Mouse (Mus musculus) midbrain, embryonic 13.5 days (tissue): ENCODE measurements around the gene Csad. TPM values are rescaled to one million over a fixed set of nuclear protein-coding genes. Genes with fewer than 3 reads are reported as not detected.
"Not testable (repeated sequence)": the region's sequence is repeated elsewhere in the genome, so short reads cannot be mapped to it uniquely, and the experiment has no call there.

Source experiments
- ATAC-seq: fragments of 200-750 bp; cut with Nextera tagmentation; 2 replicates; pipeline ENCODE4 v1.8.0; 2017; ENCODE audit warnings: mild to moderate bottlenecking, moderate TSS enrichment, moderate library complexity
- H3K27ac ChIP-seq: fragments of 300-500 bp; sonication (generic); 2 replicates; pipeline ENCODE4 v1.5.1; 2015; ENCODE audit warnings: inconsistent platforms, mild to moderate bottlenecking, moderate library complexity
- H3K27me3 ChIP-seq: fragments of 300-500 bp; sonication (generic); 2 replicates; pipeline ENCODE4 v1.6.1; 2015; ENCODE audit warnings: mild to moderate bottlenecking, inconsistent platforms
- H3K36me3 ChIP-seq: fragments of 300-500 bp; sonication (generic); 2 replicates; pipeline ENCODE4 v1.6.1; 2015; ENCODE audit warnings: mild to moderate bottlenecking, inconsistent platforms
- H3K4me1 ChIP-seq: fragments of 300-500 bp; sonication (generic); replicated peaks from 2 replicates; pipeline ENCODE4 v1.6.1; 2015; ENCODE audit warnings: inconsistent platforms
- H3K4me2 ChIP-seq: fragments of 300-500 bp; sonication (generic); replicated peaks from 2 replicates; pipeline ENCODE4 v1.6.1; 2015; ENCODE audit warnings: moderate library complexity, mild to moderate bottlenecking, inconsistent platforms
- H3K4me3 ChIP-seq: fragments of 300-500 bp; sonication (generic); replicated peaks from 2 replicates; pipeline ENCODE4 v1.5.1; 2015; ENCODE audit warnings: mild to moderate bottlenecking, inconsistent platforms
- H3K9ac ChIP-seq: fragments of 300-500 bp; sonication (generic); replicated peaks from 2 replicates; pipeline ENCODE4 v1.6.1; 2015; ENCODE audit warnings: mild to moderate bottlenecking, inconsistent platforms
- H3K9me3 ChIP-seq: fragments of 300-500 bp; sonication (generic); 2 replicates; pipeline ENCODE4 v1.6.1; 2016; ENCODE audit warnings: mild to moderate bottlenecking, inconsistent platforms
- WGBS: fragments of 180-500 bp; shearing (Covaris S2); methylation state at CpG from one replicate; pipeline ENCODE4 v1.1.7; 2015; 5-methylcytosine and 5-hydroxymethylcytosine counted together
- polyA plus RNA-seq: library from polyadenylated mRNA; unstranded; fragments of >200 nt; fragmentation: Nextera tagmentation; extraction: Ambion mirVana; gene quantifications from 2 replicates; pipeline ENCODE4 v1.2.1, GENCODE M21; 2015

Csad gene
- polyA plus RNA-seq, 1 experiment from 2014 or later = 37.9 TPM

GRCm38 (mm10) chr15:102169064-102169463 lies 35.5 kb downstream of the Csad start:
- Histone ChIP-seq H3K9ac (no peak overlapping the region), H3K27ac (no peak overlapping the region), H3K9me3 (no peaks in the 10 kb centered on the region), H3K4me1 (no peaks in the 10 kb centered on the region), H3K36me3 (no peaks in the 10 kb centered on the region), H3K4me2 (no peak overlapping the region), H3K4me3 (no peak overlapping the region), H3K27me3 (no peaks in the 10 kb centered on the region)
- 69% methylated on average over 2 of the region's 2 CpGs for WGBS
- ATAC-seq = no peak

DNA sequence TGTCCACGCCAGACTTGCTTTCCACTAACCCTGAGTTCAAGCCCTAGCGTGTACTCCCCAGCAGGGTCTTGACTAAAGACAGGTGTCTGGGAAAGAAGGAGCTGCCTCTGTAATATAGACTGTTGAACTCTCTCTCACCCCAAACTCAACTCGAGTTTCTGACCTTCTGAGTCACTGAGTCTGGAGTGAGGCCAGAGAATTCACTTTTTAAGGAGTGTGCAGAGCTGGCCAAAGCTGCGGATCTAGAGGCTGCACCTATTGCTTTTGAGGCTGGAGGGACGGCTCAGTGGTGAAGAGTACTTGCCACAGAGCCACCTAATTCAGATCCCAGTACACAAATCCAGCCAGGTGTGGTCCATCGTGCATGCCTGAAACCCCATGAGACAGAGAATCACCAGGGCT lies 36.9 kb downstream of the Csad start:
- Histone ChIP-seq H3K4me2 (no peak overlapping the region), H3K27me3 (no peaks in the 10 kb centered on the region), H3K9ac (no peak overlapping the region), H3K4me3 (no peak overlapping the region), H3K36me3 (no peaks in the 10 kb centered on the region), H3K4me1 (no peaks in the 10 kb centered on the region), H3K9me3 (no peaks in the 10 kb centered on the region), H3K27ac (no peak overlapping the region)
- no peak for ATAC-seq
- 80% methylated on average over 6 of the region's 6 CpGs for WGBS

GRCm38 (mm10) chr15:102165468-102166100 lies 38.9 kb downstream of the Csad start:
- Histone ChIP-seq H3K27me3 (no peaks in the 10 kb centered on the region), H3K4me2 (no peak overlapping the region), H3K4me1 (no peaks in the 10 kb centered on the region), H3K27ac (no peak overlapping the region), H3K4me3 (no peak overlapping the region), H3K36me3 (no peaks in the 10 kb centered on the region), H3K9me3 (no peaks in the 10 kb centered on the region; the same call in 1 of the 2 replicates), H3K9ac (no peak overlapping the region)
- ATAC-seq = no peak
- WGBS = 53% methylated on average over 6 of the region's 6 CpGs

DNA sequence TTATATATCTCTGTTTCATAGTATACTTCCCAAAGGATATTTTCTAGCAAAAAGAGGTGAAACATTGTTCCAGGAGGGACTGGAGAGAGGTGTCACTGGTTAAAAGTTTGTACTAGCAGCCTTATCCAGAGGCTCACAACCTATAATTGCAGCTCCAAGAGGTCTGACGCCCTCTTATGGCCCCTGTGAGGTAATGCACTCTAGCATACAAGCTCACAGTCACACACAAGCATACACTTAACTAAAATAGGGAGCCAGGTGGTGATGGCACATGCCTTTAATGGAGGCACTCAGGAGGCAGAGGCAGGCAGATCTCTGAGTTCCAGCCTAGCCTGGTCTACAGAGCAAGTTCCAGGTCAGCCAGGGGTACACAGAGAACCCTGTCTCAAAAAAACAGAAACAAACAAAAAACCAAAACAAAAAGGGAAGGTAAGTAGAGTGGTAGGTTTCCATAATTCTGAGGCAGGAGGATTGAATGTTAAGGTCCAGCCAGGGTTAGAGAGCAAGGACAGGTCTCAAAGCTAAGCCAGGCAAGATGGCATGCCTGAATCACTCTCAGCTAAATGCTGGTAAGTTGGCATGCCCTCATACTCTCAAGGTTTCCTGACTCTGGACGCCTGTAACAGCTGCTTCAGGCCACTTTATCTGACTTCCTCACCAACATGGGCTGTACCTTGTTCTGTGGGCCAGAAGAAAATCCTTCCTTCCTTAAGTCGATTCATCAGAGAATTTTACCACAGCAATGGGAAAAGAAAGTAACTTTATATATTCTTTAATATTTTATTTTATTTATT lies 40.4 kb downstream of the Csad start:
- ATAC-seq = no peak
- 68% methylated on average over 3 of the region's 3 CpGs for WGBS
- no peak overlapping the region for H3K4me3 ChIP-seq
- no peak overlapping the region for H3K27ac ChIP-seq
- no peak overlapping the region for H3K4me2 ChIP-seq
- H3K27me3 ChIP-seq = no peaks in the 10 kb centered on the region
- H3K9me3 ChIP-seq = no peaks in the 10 kb centered on the region; the same call in 1 of the 2 replicates
- H3K4me1 ChIP-seq = no peaks in the 10 kb centered on the region
- H3K9ac ChIP-seq = no peak overlapping the region
- H3K36me3 ChIP-seq = no peaks in the 10 kb centered on the region

DNA sequence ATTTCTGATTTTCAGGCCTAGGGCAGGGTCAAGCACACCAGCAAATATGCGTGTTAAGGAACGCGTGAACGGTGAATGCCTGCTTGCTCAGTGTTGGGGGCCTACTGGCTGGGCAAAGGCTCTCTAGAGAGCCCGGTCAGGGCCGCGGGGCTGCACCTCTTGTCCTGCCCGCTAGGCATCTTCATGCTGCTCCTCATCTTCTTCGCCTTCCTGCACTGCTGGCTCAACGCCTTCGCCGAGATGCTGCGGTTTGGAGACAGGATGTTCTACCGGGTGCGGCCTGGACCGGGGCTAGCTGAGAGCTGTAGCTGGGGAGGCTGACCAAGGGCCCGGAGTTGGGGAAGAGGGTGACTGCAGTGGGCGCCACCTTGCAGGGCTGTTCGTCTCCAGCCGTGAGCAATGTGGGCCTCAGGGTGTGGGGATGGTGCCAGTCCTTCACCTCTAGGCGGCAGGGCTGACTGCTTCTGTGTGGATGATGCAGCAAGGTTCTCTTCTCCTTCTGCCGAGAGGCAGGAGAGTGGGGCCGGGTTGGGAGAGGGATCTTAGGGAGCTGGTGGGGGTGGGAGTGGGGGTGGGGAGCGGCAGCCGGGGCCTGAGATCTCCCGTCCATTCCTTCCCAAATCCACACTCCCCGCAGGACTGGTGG lies 44.0 kb downstream of the Csad start:
- Histone ChIP-seq H3K4me3 (no peak overlapping the region), H3K27me3 (no peaks in the 10 kb centered on the region), H3K4me2 (no peak overlapping the region), H3K36me3 (no peaks in the 10 kb centered on the region), H3K27ac (no peak overlapping the region), H3K9ac (no peak overlapping the region), H3K9me3 (no peaks in the 10 kb centered on the region; the same call in 1 of the 2 replicates), H3K4me1 (peaks cover 13% of the 10 kb centered on the region)
- ATAC-seq = no peak
- WGBS = 61% methylated on average over 27 of the region's 27 CpGs

DNA sequence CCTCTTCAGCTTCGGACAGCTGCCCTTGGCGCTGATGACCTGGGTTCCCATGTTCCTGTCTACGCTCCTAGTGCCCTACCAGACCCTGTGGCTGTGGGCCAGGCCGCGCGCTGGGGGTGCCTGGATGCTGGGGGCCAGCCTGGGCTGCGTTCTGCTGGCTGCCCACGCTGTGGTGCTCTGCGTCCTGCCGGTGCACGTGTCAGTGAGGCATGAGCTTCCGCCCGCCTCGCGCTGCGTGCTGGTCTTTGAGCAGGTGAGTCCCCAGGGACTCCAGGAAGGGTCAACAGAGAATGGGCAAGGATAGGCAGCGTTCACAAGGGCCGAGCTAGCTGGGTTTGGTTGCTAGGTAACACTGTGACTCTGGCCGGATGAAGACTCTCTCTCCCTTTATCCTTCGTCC lies 47.7 kb downstream of the Csad start:
- H3K4me2 ChIP-seq = peak overlapping the region; percentile 15; the same call in 1 of the 2 replicates
- H3K36me3 ChIP-seq = no peaks in the 10 kb centered on the region
- WGBS = 23% methylated on average over 20 of the region's 20 CpGs
- H3K27ac ChIP-seq = no peak overlapping the region
- 0 out of 2 replicates have a peak overlapping the region, but pooled peaks have one; percentile 19 for H3K9ac ChIP-seq
- peak; percentile 75 for ATAC-seq
- no peaks in the 10 kb centered on the region for H3K27me3 ChIP-seq
- H3K4me3 ChIP-seq = no peak overlapping the region
- H3K4me1 ChIP-seq = peaks cover 13% of the 10 kb centered on the region
- no peaks in the 10 kb centered on the region; the same call in 1 of the 2 replicates for H3K9me3 ChIP-seq

GRCm38 (mm10) chr15:102155006-102155405 lies 49.5 kb downstream of the Csad start:
- H3K4me1 ChIP-seq = peaks cover 13% of the 10 kb centered on the region
- H3K9ac ChIP-seq, H3K9me3 ChIP-seq, H3K27me3 ChIP-seq, ATAC-seq, H3K4me3 ChIP-seq, H3K4me2 ChIP-seq, H3K27ac ChIP-seq, H3K36me3 ChIP-seq: not testable (repeated sequence)
- 91% methylated on average over 6 of the region's 6 CpGs for WGBS

- H3K4me2 ChIP-seq = no peak overlapping the region
- peaks cover 11% of the 10 kb centered on the region for H3K4me1 ChIP-seq
- no peak for ATAC-seq
- H3K27me3 ChIP-seq = no peaks in the 10 kb centered on the region
- 29% methylated on average over 4 of the region's 4 CpGs for WGBS
- H3K36me3 ChIP-seq = no peaks in the 10 kb centered on the region
- H3K4me3 ChIP-seq = no peak overlapping the region
- H3K27ac ChIP-seq = no peak overlapping the region
- no peaks in the 10 kb centered on the region for H3K9me3 ChIP-seq
- H3K9ac ChIP-seq = no peak overlapping the region
These were observed 51.9 kb downstream of the Csad start for GRCm38 (mm10) chr15:102152646-102153045.

DNA sequence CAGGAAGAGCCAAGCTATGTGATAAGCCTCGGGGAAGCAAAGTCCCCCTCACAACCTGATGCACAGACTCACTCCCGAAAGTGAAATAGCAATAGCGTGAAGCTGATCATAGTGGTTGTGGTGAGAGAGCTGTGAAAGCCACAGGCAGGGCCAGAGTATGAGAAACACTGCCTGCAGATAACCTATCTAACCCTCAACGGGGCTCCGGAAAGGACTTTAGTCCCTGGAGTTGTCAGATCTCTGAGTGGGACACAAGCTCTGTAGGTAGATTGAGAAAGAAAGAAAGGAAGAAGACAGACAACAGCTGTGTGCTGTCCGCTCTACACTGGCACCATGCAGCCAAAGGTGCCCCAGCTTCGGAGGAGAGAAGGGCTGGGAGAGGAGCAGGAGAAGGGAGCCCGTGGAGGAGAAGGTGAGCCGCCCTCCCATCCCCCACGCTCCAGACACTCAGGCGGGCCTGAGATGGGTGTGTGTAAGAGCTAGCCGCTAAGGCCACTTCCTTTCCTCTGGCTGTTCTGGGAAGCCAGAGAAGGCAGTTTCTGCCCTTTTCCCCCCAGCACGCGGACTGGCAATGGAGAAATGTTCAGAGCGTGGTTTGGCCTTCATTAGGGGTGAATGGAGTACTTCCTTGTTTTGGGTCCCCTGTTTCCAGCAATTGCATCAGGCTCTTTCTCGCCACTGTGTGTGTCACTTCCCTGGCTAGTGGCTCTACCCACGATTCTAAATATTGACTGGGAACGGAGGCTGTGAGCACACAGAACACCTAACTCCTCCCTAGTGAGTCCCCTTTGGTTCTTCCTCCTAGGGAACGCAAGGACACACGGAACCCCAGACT lies 54.0 kb downstream of the Csad start, which contains the start of gene Soat2:
Gene Soat2 (plus strand): TSS at position 226 of the 835 bp plus-strand sequence.
- Histone ChIP-seq H3K9ac (no peak within 1 kb of the TSS), H3K4me1 (no peaks in the 10 kb centered on the region), H3K4me2 (no peak within 1 kb of the TSS), H3K9me3 (no peaks in the 10 kb centered on the region), H3K36me3 (no peaks in the 10 kb centered on the region), H3K27ac (no peak within 1 kb of the TSS), H3K27me3 (peaks cover 7% of the 10 kb centered on the region), H3K4me3 (no peak within 1 kb of the TSS)
- 60% methylated on average over 20 of the region's 20 CpGs for WGBS
- no peak for ATAC-seq

DNA sequence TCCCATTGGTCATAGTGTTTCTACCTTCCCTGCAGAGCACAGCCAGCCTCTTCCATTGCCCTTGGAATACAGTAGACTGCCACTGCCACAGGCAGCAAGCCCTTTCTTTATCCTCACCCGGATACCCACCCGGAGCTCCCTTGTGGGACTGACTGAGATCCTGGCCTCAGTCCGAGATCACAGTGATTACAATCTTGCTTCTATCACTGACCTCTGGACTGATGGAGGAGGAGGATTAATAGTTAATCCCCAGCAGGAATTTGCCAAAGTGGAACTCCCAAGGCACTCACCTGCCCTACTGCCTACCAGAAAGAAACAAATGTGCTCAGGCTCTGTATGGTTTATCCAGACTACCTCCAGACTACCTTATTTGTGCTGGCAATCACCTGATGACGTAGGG lies 55.0 kb downstream of the Csad start:
- WGBS = 57% methylated on average over 4 of the region's 4 CpGs
- no peak for ATAC-seq

GRCm38 (mm10) chr15:102147674-102148402 lies 56.7 kb downstream of the Csad start:
- no peak for ATAC-seq
- 73% methylated on average over 16 of the region's 16 CpGs for WGBS
- no peaks in the 10 kb centered on the region for H3K36me3 ChIP-seq
- H3K4me1 ChIP-seq = peaks cover 7% of the 10 kb centered on the region
- H3K27ac ChIP-seq = no peak overlapping the region
- H3K4me3 ChIP-seq = no peak overlapping the region
- no peaks in the 10 kb centered on the region for H3K9me3 ChIP-seq
- peaks cover 31% of the 10 kb centered on the region for H3K27me3 ChIP-seq
- H3K4me2 ChIP-seq = no peak overlapping the region
- H3K9ac ChIP-seq = no peak overlapping the region

More for the DNA sequence above, 55.0 kb downstream of the Csad start:
- Histone ChIP-seq H3K9me3 (no peaks in the 10 kb centered on the region), H3K27me3 (peaks cover 17% of the 10 kb centered on the region), H3K27ac (no peak overlapping the region), H3K4me1 (peaks cover 1% of the 10 kb centered on the region), H3K4me3 (no peak overlapping the region), H3K9ac (no peak overlapping the region), H3K4me2 (no peak overlapping the region), H3K36me3 (no peaks in the 10 kb centered on the region)
